Mouse (Mus musculus): ENCODE results near the gene Prss37.

DNA sequence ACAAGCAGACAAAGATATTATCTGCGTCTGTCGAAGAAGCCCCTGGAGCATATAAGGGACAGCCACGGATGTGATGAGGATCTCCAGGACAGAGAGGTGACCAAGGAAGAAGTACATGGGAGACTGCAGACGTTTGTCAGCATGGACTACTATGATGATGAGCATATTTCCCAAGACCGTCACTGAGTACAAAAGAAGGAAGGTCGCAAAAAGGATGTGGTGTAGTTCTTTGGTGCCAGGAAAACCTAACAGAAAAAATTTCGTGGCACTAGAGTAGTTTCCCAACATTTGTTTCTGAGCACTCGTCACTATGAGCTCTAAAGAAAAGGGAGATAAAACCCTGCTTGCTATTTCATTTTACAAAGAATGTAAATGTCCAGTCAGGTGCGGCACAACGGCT lies 25.4 kb upstream of the Prss37 start:
- TF ChIP-seq CTCF (IDR thresholded peaks at IDR 0.05; ENCODE audit: control insufficient read depth, insufficient read depth, insufficient replicate concordance, low read depth, low read length) (no peak), POLR2A (IDR thresholded peaks at IDR 0.05; ENCODE audit: control insufficient read depth, low read depth, low read length) (no peak)

Measured in testis, adult 2 months (tissue).